Mouse (Mus musculus) E14TG2a.4 (cell line): Measurements from ENCODE around the gene Pawr.

ENCODE experiments used
- CTCF ChIP-seq: conservative IDR thresholded peaks from 2 replicates; pipeline ENCODE4 v1.5.1; 2014; ENCODE audit warnings: low read length
- NANOG ChIP-seq: IDR thresholded peaks from 2 replicates; pipeline ENCODE4 v1.6.1; 2014; ENCODE audit warnings: borderline replicate concordance, low read length, mixed read lengths

- TF ChIP-seq CTCF: no peak
- TF ChIP-seq NANOG: no peak
These were observed 70.8 kb downstream of the Pawr start for GRCm38 (mm10) chr10:108402751-108403150.
